Mouse (Mus musculus) CD4-positive, CD25-positive, alpha-beta regulatory T cell, adult 4 months (primary cell): ENCODE data around the gene Syne3. TPM values are rescaled to one million over a fixed set of nuclear protein-coding genes. Genes with fewer than 3 reads are reported as not detected.

Experiments used
- ATAC-seq: one replicate; pipeline ENCODE4 v1.8.0; 2017
- polyA plus RNA-seq, 2 experiments: library from polyadenylated mRNA; unstranded; fragments of 100-300 nt; shearing (Covaris generic); gene quantifications; one replicate each; pipeline ENCODE4 v1.2.1; 2017

Syne3 gene
- polyA plus RNA-seq, 2 experiments from 2014 or later, result 1.6 to 5.5 TPM

DNA sequence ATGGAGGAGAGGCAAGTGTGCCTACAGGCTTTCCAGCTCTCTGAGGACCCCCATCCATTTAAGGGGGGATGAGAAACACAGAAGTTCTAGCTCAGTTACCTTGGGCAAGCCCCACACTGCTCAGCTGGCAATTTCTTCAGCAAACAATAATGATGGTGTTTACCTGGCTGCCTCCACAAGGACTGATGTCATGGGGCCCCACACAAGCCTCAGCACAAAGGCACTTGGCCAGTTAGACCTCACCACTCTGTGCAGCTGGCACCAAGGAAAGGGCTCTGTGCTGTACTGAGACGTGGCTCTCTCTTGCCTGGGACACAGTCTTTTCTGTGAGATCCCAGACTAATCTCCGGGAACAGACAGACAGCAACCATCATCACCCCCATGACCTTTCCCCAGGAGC lies 127.5 kb downstream of the Syne3 start:
- no peak for ATAC-seq

- ATAC-seq, result no peak
These were observed 128.0 kb downstream of the Syne3 start for GRCm38 (mm10) chr12:104881518-104882060.

DNA sequence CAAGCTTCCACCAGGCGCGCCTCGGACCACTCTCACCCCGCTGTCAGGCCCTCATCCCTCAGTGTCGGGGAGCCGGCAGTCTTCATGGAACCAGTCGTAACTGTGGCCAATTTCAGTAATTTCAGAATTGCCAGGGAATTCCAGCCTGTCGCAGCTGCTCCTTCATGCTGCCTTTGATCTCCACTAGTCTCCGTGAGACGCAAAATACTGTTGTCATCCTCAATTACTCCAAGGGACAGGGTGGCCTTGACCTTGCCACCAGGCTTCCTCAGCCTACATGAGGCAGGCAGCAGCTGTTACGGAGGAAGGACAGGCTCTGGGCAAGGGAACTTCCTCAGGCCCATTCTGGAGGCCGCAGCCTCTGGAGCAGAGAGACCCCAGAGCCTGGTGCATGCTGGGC lies 129.2 kb downstream of the Syne3 start:
- ATAC-seq, result no peak

Other genes with a start within 250 kb of the Syne3 start
- not detected for gene Clmn, start 144.7 kb downstream of the Syne3 start, polyA plus RNA-seq
- 1 to 10 TPM; 3.3 to 8.5 TPM for gene Glrx5, start 22.9 kb upstream of the Syne3 start, polyA plus RNA-seq
- not detected for gene Tcl1b2, start 136.2 kb upstream of the Syne3 start, polyA plus RNA-seq
- not detected for gene Tcl1b1, start 149.9 kb upstream of the Syne3 start, polyA plus RNA-seq
- not detected for gene Tcl1b5, start 166.5 kb upstream of the Syne3 start, polyA plus RNA-seq
- gene Tcl1b3, start 181.2 kb upstream of the Syne3 start, polyA plus RNA-seq, result not detected
- gene Tcl1b4, start 192.1 kb upstream of the Syne3 start, polyA plus RNA-seq, result not detected
- gene Tcl1, start 213.0 kb upstream of the Syne3 start, polyA plus RNA-seq, result not detected